Mouse (Mus musculus) liver, embryonic 14.5 days (tissue): ENCODE measurements around the gene Rasgef1a. TPM values are rescaled to one million over a fixed set of nuclear protein-coding genes. Genes with fewer than 3 reads are reported as not detected.
A peak's percentile ranks its signal among the peaks of the same experiment; 100 is the strongest.

Source experiments
- ATAC-seq: fragments of 200-750 bp; cut with Nextera tagmentation; 2 replicates; pipeline ENCODE4 v1.8.0; 2017; ENCODE audit warnings: moderate number of reproducible peaks, mild to moderate bottlenecking, moderate library complexity; ENCODE audit not compliant: insufficient read depth
- DNase-seq, 3 experiments: peaks; one replicate each; pipeline ENCODE4 v3.0.0-alpha.2; 2012 to 2013; ENCODE audit warnings: low read depth in 3 of 3, low spot score in 3 of 3
- H3K27ac ChIP-seq: fragments of 300-500 bp; sonication (generic); 2 replicates; pipeline ENCODE4 v1.5.1; 2014; ENCODE audit warnings: moderate library complexity, mild to moderate bottlenecking, control low read depth, inconsistent platforms
- H3K27me3 ChIP-seq: fragments of 300-500 bp; sonication (generic); 2 replicates; pipeline ENCODE4 v1.6.1; 2014; ENCODE audit warnings: mild to moderate bottlenecking, low read length, moderate library complexity; ENCODE audit not compliant: control insufficient read depth, insufficient read depth
- H3K36me3 ChIP-seq: fragments of 300-500 bp; sonication (generic); replicated peaks from 2 replicates; pipeline ENCODE4 v1.6.1; 2014; ENCODE audit warnings: low read depth; ENCODE audit not compliant: control insufficient read depth, insufficient read depth
- H3K4me1 ChIP-seq, 2 experiments: fragments of 200-500 bp in 1 of 2; fragments of 300-500 bp in 1 of 2; sonication (generic) in 1 of 2; replicated peaks; 2 replicates each; pipeline ENCODE4 v1.6.1; 2012 to 2014; ENCODE audit warnings: antibody characterized with exemption in 1 of 2, inconsistent platforms in 1 of 2, low read length in 1 of 2; ENCODE audit not compliant: control insufficient read depth in 2 of 2, insufficient read depth in 2 of 2
- H3K4me2 ChIP-seq: fragments of 300-500 bp; sonication (generic); 2 replicates; pipeline ENCODE4 v1.6.1; 2014; ENCODE audit warnings: low read depth, mild to moderate bottlenecking, control low read depth, moderate library complexity
- H3K4me3 ChIP-seq, 2 experiments: fragments of 200-500 bp in 1 of 2; fragments of 300-500 bp in 1 of 2; sonication (generic) in 1 of 2; 2 replicates each; pipeline ENCODE4 v1.5.1; 2012 to 2014; ENCODE audit warnings: low read depth in 2 of 2, low read length in 2 of 2, mild to moderate bottlenecking in 2 of 2, control low read depth in 1 of 2, inconsistent platforms in 1 of 2, moderate library complexity in 1 of 2; ENCODE audit not compliant: insufficient read depth in 1 of 2
- H3K9ac ChIP-seq: fragments of 300-500 bp; sonication (generic); replicated peaks from 2 replicates; pipeline ENCODE4 v1.6.1; 2014; ENCODE audit warnings: mild to moderate bottlenecking, control low read depth, moderate library complexity
- H3K9me3 ChIP-seq: fragments of 300-500 bp; sonication (generic); 2 replicates; pipeline ENCODE4 v1.6.1; 2016; ENCODE audit warnings: low read length, mixed read lengths; ENCODE audit not compliant: control insufficient read depth
- CTCF ChIP-seq: IDR thresholded peaks from 2 replicates; pipeline ENCODE4 v1.5.1; 2016; ENCODE audit warnings: antibody characterized with exemption, low read depth, control low read depth
- EP300 ChIP-seq: IDR thresholded peaks from 2 replicates; pipeline ENCODE4 v1.6.1; 2016; ENCODE audit warnings: antibody characterized with exemption, low read depth
- WGBS: fragments of 180-500 bp; shearing (Covaris S2); extraction: QIAGEN DNeasy Blood & Tissue Kit; methylation state at CpG from one replicate; pipeline ENCODE4 v1.1.7; 2014; ENCODE audit not compliant: insufficient replicate concordance; 5-methylcytosine and 5-hydroxymethylcytosine counted together
- polyA plus RNA-seq, 2 experiments: library from polyadenylated mRNA; depleted of rRNA in 1 of 2; stranded (reverse) in 1 of 2; unstranded in 1 of 2; fragments of >200 nt; fragmentation: Nextera tagmentation in 1 of 2; extraction: Ambion mirVana in 1 of 2; gene quantifications; 2 replicates each; pipeline versions ENCODE4 v1.2.1 to v1.2.3; 2012 to 2014

Gene Rasgef1a
- polyA plus RNA-seq (2012; rRNA removed), result 0.04 TPM in 2 replicates
- polyA plus RNA-seq (2014; fragmentation: Nextera tagmentation; extraction: Ambion mirVana), result not detected in 2 replicates

DNA sequence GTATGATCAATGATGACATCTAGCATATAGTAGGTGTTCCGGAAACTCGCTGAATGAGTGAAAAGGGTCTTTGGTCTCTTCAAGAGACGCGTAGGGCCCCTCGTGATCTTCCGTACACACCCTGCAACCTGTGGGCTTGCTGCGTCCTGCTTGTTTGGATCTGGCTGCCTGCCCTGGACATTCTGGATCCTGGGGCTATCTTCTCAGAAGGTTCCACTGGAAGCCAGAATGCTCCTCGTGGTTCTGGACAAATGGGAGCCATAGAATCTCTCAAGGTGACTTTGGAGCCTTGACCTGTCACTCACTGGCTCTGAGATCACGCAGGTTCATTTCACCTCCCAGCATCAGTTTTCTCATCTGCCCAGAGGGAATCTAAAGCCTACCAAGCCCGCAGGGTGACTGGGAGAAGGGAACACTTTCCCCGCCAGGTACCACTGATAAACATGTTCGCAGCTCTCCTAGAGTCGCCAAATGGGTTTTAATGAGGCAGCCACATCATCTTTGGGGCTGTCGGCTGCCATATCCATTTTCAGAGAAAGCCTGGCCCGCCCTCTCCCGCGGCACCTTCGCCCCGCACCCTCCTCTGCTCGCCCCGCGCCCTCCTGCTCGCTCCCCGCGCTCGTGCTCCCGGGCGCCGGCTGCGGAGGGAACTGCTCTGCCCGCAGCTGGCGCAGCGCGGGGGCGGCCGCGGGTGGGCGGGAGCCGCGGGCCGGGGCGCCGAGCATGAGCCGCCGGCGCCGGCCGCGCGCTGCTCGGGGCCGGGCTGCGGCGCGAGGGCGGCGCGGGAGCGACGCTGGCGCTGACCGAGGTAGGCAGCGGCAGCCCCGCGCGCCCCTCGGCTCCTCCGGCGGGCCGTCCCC is at the start of gene Rasgef1a:
TSS of gene Rasgef1a (plus strand) at position 683 of the 860 bp plus-strand sequence.
- H3K36me3 ChIP-seq, result no peaks in the 10 kb centered on the region
- ATAC-seq, result no peak

DNA sequence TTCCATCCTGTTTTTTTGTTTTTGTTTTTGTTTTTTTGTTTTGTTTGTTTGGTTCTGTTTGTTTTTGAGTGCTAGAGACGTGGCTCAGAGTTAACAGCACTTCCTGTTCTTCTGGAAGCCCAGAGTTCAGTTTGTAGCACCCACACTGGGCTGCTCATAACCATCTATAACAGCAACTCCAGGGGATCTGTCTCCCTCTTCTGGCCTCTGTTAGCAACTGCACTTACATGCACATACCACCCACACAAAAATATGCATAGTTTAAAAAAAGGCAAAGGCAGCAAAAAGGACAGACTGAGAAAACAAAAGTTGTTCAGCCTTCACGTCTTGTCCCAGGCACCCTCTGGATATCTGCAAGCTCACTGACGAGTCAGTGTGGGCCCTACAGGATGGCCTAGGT is 48.0 kb upstream of the Rasgef1a start:
- no peak for ATAC-seq
- 47% methylated on average over 3 of the region's 3 CpGs for WGBS
- H3K4me2 ChIP-seq, result no peak overlapping the region

More for the DNA sequence above, at the start of gene Rasgef1a:
- WGBS, result 10% methylated on average over 61 of the region's 70 CpGs
- H3K9me3 ChIP-seq, result no peaks in the 10 kb centered on the region
- no peak within 1 kb of the TSS for H3K27ac ChIP-seq
- H3K27me3 ChIP-seq, result peaks cover 26% of the 10 kb centered on the region
- H3K4me1 ChIP-seq, result no peaks in the 10 kb centered on the region
- H3K4me2 ChIP-seq, result peak within 1 kb of the TSS; percentile 20; the same call in 1 of the 2 replicates
- no peak within 1 kb of the TSS for H3K9ac ChIP-seq
- DNase-seq, result no peak
- TF ChIP-seq CTCF (no peak), EP300 (no peak)
- no peak within 1 kb of the TSS; a peak in 1 of 4 replicates for H3K4me3 ChIP-seq

DNA sequence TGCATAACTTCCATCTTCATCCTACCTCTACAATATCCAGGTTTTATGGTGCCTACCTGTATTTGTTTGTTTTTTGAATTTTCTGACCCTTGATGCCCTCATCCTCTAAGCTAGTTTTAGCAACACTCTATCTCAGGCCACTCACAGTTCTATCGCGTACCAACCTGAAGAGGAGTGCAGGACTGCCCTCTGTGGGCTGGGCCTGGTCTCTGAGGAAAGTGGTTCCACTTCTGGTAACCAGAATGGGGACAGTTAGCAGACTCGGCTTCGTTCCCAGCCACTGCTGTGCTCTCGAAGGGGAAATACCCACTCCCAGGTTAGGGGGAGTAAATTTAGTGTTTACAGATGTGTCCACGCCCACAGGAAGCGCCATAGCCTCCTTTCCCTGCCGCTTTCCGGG is 44.5 kb upstream of the Rasgef1a start:
- H3K36me3 ChIP-seq, result no peaks in the 10 kb centered on the region
- no peaks in the 10 kb centered on the region for H3K27me3 ChIP-seq
- 25% methylated on average over 9 of the region's 9 CpGs for WGBS
- H3K4me1 ChIP-seq, result no peaks in the 10 kb centered on the region
- DNase-seq (no peak), ATAC-seq (no peak)
- H3K4me3 ChIP-seq, result no peak overlapping the region
- no peak for TF ChIP-seq EP300
- TF ChIP-seq CTCF, result 0 out of 2 replicates have a peak, but pooled peaks have one; percentile 7
- no peak overlapping the region for H3K9ac ChIP-seq
- H3K9me3 ChIP-seq, result no peaks in the 10 kb centered on the region
- no peak overlapping the region for H3K4me2 ChIP-seq
- no peak overlapping the region for H3K27ac ChIP-seq

More for the DNA sequence above, 48.0 kb upstream of the Rasgef1a start:
- H3K27me3 ChIP-seq, result no peaks in the 10 kb centered on the region
- H3K36me3 ChIP-seq, result no peaks in the 10 kb centered on the region
- H3K4me1 ChIP-seq, result no peaks in the 10 kb centered on the region
- no peak overlapping the region for H3K9ac ChIP-seq
- TF ChIP-seq EP300 (no peak), CTCF (peak; percentile 35; the same call in 1 of the 2 replicates)
- no peaks in the 10 kb centered on the region for H3K9me3 ChIP-seq
- no peak overlapping the region for H3K27ac ChIP-seq
- DNase-seq, result no peak
- no peak overlapping the region for H3K4me3 ChIP-seq

DNA sequence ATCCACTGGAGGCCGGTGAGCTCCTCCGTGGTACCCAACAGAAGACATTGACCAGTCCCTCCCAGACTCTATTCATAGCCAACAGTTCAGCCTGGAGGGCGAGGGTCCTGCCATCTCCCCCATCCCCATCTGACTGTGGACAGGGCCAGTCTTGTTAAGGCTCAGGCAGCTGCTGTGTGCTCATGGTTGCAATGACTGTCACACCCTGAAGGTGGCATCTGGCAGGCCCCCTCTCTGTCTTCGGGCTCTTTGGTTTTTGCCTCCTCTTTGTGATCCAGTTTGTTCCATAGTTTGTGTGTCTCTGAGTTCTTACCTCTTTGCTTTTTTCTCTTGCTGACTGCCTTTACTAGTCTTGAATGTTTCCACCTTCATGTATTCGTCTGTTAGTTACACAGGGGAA is 24.1 kb upstream of the Rasgef1a start:
- ATAC-seq (no peak), DNase-seq (no peak)
- Histone ChIP-seq H3K4me3 (no peak overlapping the region), H3K9me3 (no peaks in the 10 kb centered on the region), H3K4me1 (no peaks in the 10 kb centered on the region), H3K27me3 (no peaks in the 10 kb centered on the region), H3K4me2 (no peak overlapping the region), H3K9ac (no peak overlapping the region), H3K36me3 (no peaks in the 10 kb centered on the region), H3K27ac (no peak overlapping the region)
- 0 out of 2 replicates have a peak, but pooled peaks have one; percentile 19 for TF ChIP-seq CTCF
- TF ChIP-seq EP300, result no peak
- 47% methylated on average over 5 of the region's 5 CpGs for WGBS

DNA sequence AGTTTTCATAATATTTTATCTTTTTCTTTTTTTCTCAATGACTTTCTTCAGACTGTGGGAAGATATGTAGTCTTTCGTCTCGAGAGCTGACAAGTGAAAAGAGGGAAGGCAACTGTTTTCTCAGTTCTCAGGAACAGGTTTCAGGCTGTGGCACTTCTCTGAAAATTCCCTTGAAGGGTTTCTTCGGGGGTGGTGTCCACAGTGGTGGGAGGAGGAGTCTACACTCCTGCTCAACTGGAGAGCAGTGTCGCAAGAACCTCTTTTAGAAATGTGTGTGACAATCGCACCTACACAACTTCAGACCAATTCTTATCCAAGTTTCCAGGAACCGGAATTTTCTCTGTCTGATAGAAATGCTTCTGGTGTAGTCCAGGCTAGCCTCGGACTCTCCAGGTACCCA is 22.0 kb upstream of the Rasgef1a start:
- no peak for TF ChIP-seq CTCF
- TF ChIP-seq EP300, result no peak
- WGBS, result 57% methylated on average over 7 of the region's 7 CpGs
- Histone ChIP-seq H3K4me1 (no peaks in the 10 kb centered on the region), H3K9ac (no peak overlapping the region), H3K36me3 (no peaks in the 10 kb centered on the region), H3K4me3 (no peak overlapping the region), H3K9me3 (no peaks in the 10 kb centered on the region), H3K4me2 (no peak overlapping the region), H3K27ac (no peak overlapping the region), H3K27me3 (no peaks in the 10 kb centered on the region)
- DNase-seq (no peak), ATAC-seq (no peak)
